Mouse (Mus musculus) megakaryocyte, embryonic 14.5 days (primary cell): Measurements from ENCODE around the gene Lrrc72. TPM values are rescaled to one million over a fixed set of nuclear protein-coding genes. Genes with fewer than 3 reads are reported as not detected.
"Not testable (repeated sequence)": the region's sequence is repeated elsewhere in the genome, so short reads cannot be mapped to it uniquely, and the experiment has no call there.

Experiments used
- H3K27me3 ChIP-seq: replicated peaks from 2 replicates; pipeline ENCODE3; 2012; ENCODE audit warnings: inconsistent platforms
- H3K36me3 ChIP-seq: replicated peaks from 2 replicates; pipeline ENCODE3; 2012; ENCODE audit warnings: low read length, inconsistent platforms, mixed read lengths
- H3K4me1 ChIP-seq: 2 replicates; pipeline ENCODE4 v1.6.1; 2012; ENCODE audit warnings: inconsistent platforms
- H3K4me3 ChIP-seq: replicated peaks from 2 replicates; pipeline ENCODE3; 2012; ENCODE audit warnings: moderate library complexity, mild to moderate bottlenecking, inconsistent platforms
- H3K9me3 ChIP-seq: 2 replicates; pipeline ENCODE4 v1.6.1; 2012; ENCODE audit warnings: inconsistent platforms
- FLI1 ChIP-seq: IDR thresholded peaks from 2 replicates; pipeline ENCODE4 v1.6.1; 2012; ENCODE audit warnings: low read length, inconsistent platforms, mixed read lengths
- GATA1 ChIP-seq: IDR thresholded peaks from 3 replicates; pipeline ENCODE4 v1.6.1; 2012; ENCODE audit warnings: mixed read lengths, low read length, inconsistent platforms, borderline replicate concordance
- polyA plus RNA-seq: library from polyadenylated mRNA; stranded (reverse); fragments of >175 nt; gene quantifications from 2 replicates; pipeline ENCODE4 v1.2.3, GENCODE M21; 2012; ENCODE audit warnings: low replicate concordance; ENCODE audit not compliant: insufficient read depth

The Lrrc72 gene
- polyA plus RNA-seq, 1 experiment: not detected

DNA sequence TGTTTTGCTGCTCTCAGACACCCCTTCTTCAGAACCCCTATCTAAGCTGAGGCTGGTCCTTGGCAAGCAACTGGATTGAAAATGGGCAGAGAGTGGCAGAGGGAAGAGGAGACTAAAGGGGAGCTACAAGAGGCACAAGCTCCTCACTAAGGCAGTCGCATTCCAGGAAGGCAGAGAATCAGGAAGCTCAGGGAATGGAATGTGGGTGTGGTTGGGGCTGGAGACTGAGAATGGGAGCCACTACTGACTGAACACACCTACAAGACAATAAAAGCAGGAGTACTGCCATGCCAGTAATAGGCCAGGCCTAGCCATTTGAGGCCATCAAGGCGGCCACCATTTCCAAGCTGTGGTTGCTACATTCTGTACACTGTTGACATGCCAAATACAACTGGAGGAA lies 21.8 kb downstream of the Lrrc72 start:
- no peaks in the 10 kb centered on the region for H3K36me3 ChIP-seq
- H3K27me3 ChIP-seq: no peaks in the 10 kb centered on the region
- H3K4me3 ChIP-seq: no peak overlapping the region
- TF ChIP-seq FLI1 (no peak), GATA1 (no peak)
- no peaks in the 10 kb centered on the region for H3K4me1 ChIP-seq
- peaks cover 10% of the 10 kb centered on the region for H3K9me3 ChIP-seq

DNA sequence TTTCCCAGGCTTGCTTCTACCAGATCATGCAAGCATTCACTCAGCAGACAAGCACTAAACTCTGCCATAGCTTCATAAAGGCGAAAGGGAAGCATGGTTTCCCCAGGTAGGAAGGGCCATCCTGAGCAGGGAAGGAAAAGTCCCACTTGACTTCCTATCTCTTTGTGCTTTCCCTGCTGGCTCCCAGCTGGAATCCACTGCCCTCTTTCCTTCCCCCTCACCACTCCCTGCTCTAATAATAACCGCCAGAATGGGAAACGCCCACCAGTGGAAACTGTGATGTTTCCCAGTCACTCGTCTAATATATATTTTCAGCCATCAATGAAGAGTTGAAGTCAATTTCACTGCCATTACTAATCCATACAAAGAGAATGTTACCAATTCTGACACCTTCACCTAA lies 28.8 kb downstream of the Lrrc72 start:
- H3K36me3 ChIP-seq: no peaks in the 10 kb centered on the region
- H3K4me3 ChIP-seq: no peak overlapping the region
- no peaks in the 10 kb centered on the region for H3K4me1 ChIP-seq
- H3K27me3 ChIP-seq: no peaks in the 10 kb centered on the region
- peaks cover 4% of the 10 kb centered on the region for H3K9me3 ChIP-seq
- TF ChIP-seq GATA1: no peak
- TF ChIP-seq FLI1: no peak

- peaks cover 20% of the 10 kb centered on the region for H3K4me1 ChIP-seq
- no peaks in the 10 kb centered on the region for H3K36me3 ChIP-seq
- peaks cover 6% of the 10 kb centered on the region for H3K27me3 ChIP-seq
- peak overlapping the region; percentile 86 for H3K4me3 ChIP-seq
- TF ChIP-seq GATA1: no peak
- TF ChIP-seq FLI1: no peak
- H3K9me3 ChIP-seq: no peaks in the 10 kb centered on the region
These were observed 36.3 kb downstream of the Lrrc72 start for GRCm38 (mm10) chr12:36216905-36217304.

DNA sequence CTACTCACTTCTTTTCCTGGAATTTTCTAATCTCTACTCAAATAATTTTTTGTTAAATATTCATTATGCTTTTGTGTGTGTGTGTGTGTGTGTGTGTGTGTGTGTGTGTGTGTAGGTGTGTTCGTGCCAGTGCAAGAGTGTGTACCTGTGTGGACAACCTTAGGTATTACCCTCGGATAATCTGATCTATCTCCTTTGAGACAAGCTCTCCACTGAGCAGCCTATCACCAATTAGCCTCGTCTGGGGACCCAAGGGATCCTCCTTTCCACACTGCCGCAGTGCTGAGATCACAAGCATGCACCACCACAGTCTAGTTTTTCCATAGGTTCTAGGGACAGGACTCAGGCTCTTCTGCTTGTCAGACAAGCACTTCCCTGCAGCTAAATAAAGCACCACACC lies 37.0 kb downstream of the Lrrc72 start:
- Histone ChIP-seq H3K9me3 (no peaks in the 10 kb centered on the region), H3K4me3 (peak overlapping the region; percentile 86), H3K4me1 (peaks cover 20% of the 10 kb centered on the region), H3K36me3 (no peaks in the 10 kb centered on the region), H3K27me3 (peaks cover 6% of the 10 kb centered on the region)
- TF ChIP-seq FLI1: no peak

GRCm38 (mm10) chr12:36215149-36215480 lies 38.1 kb downstream of the Lrrc72 start:
- no peak overlapping the region for H3K4me3 ChIP-seq
- peaks cover 20% of the 10 kb centered on the region for H3K4me1 ChIP-seq
- TF ChIP-seq FLI1 (no peak), GATA1 (no peak)
- no peaks in the 10 kb centered on the region for H3K36me3 ChIP-seq
- H3K27me3 ChIP-seq: peaks cover 6% of the 10 kb centered on the region
- H3K9me3 ChIP-seq: no peaks in the 10 kb centered on the region

DNA sequence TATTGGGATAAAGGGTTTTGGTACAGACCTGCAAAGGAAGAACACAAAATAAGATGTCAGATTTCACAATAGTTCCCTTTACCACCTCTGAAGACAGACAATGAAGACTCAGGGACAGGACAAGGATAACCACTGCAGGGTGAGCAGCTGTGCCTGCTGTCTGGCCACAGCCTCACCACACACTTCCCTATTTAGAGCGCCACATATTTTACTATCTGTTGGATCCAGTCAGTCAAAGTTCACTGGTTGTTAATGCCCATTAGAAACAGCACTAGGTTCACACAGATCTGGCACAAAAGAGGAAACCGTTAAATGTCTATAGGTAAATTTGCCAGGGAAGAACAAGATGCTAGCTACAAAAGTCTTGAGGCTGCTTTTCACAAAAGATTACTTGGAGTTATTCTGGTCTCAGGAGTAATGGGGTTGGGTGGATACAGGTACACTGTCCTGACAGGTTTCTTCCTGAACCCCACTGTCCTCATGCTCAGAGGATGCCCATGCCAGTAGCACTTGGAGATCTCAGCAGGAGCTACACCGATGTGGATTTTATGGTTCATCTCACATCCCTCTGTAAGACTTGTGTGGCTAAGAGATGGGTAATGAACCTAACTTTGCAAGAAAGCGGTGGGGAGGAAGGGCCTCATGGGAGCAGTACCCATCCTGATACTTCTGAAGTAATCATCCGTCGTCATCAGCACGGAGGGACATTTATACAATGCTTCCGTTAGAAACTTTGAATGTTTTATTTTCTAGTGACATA lies 38.6 kb downstream of the Lrrc72 start:
- no peak for TF ChIP-seq FLI1
- no peak for TF ChIP-seq GATA1
- H3K4me1 ChIP-seq: peaks cover 20% of the 10 kb centered on the region
- no peaks in the 10 kb centered on the region for H3K36me3 ChIP-seq
- no peak overlapping the region for H3K4me3 ChIP-seq
- H3K9me3 ChIP-seq: no peaks in the 10 kb centered on the region
- peaks cover 6% of the 10 kb centered on the region for H3K27me3 ChIP-seq

DNA sequence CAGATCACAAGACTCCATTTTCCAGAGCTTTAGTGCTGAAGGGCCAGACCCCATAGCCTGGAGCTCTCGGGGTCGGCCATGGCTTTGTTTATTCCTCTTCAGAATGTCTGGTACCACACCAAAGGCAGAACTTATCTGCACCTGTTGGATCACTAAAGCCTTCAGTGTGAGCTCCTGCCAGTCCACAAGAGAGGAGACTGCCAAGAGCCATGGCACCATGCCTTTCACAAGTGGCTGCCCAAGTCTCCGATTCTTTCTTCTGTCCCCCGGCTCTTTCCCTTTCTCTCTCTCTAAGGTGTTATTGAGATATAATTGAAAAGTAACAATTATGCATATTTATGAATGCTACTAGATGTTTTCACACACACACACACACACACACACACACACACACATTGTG lies 43.1 kb downstream of the Lrrc72 start:
- TF ChIP-seq GATA1: no peak
- TF ChIP-seq FLI1: no peak
- no peaks in the 10 kb centered on the region for H3K27me3 ChIP-seq
- H3K9me3 ChIP-seq: no peaks in the 10 kb centered on the region
- no peak overlapping the region for H3K4me3 ChIP-seq
- no peaks in the 10 kb centered on the region for H3K36me3 ChIP-seq
- peaks cover 11% of the 10 kb centered on the region for H3K4me1 ChIP-seq

GRCm38 (mm10) chr12:36208456-36208855 lies 44.7 kb downstream of the Lrrc72 start:
- Histone ChIP-seq H3K4me3 (peak overlapping the region; percentile 1), H3K9me3 (no peaks in the 10 kb centered on the region)

GRCm38 (mm10) chr12:36207800-36208148 lies 45.4 kb downstream of the Lrrc72 start:
- no peaks in the 10 kb centered on the region for H3K27me3 ChIP-seq
- TF ChIP-seq GATA1 (no peak), FLI1 (no peak)
- H3K36me3 ChIP-seq: no peaks in the 10 kb centered on the region
- H3K4me1 ChIP-seq: peaks cover 4% of the 10 kb centered on the region; the same call in 1 of the 2 replicates
- H3K4me3 ChIP-seq: no peak overlapping the region
- H3K9me3 ChIP-seq: no peaks in the 10 kb centered on the region

More at GRCm38 (mm10) chr12:36208456-36208855, 44.7 kb downstream of the Lrrc72 start:
- Histone ChIP-seq H3K27me3 (no peaks in the 10 kb centered on the region), H3K36me3 (no peaks in the 10 kb centered on the region), H3K4me1 (peaks cover 4% of the 10 kb centered on the region; the same call in 1 of the 2 replicates)
- TF ChIP-seq GATA1 (no peak), FLI1 (no peak)

GRCm38 (mm10) chr12:36207072-36207799 lies 46.0 kb downstream of the Lrrc72 start:
- no peaks in the 10 kb centered on the region for H3K9me3 ChIP-seq
- H3K36me3 ChIP-seq: no peaks in the 10 kb centered on the region
- no peak for TF ChIP-seq FLI1
- TF ChIP-seq GATA1: no peak

DNA sequence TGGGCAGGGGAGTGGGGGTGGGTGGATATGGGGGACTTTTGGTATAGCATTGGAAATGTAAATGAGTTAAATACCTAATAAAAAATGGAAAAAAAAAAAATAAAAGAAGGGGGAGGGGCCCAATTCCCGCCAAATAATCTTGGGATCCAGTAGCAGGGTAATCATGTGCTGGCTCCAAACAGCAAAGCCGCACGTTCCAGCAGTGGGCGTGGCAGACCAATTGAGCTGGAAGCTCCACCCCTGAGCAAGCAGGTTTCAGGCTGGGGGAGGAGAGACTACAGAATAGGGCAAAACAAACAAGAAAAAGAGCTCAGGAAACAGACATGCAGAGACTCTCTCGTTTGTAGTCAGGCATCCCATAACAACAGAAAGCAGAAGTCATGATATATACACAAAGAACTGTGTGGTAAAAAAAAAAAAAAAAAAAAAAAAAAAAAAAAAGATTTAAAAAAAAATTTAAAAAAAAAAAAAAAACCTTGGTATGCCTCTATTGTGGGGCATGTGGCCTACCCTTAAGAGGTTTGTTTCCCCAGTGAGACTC lies 47.5 kb downstream of the Lrrc72 start:
- not testable (repeated sequence) for H3K4me1 ChIP-seq, H3K9me3 ChIP-seq, H3K36me3 ChIP-seq, H3K27me3 ChIP-seq, H3K4me3 ChIP-seq

More at GRCm38 (mm10) chr12:36207072-36207799, 46.0 kb downstream of the Lrrc72 start:
- Histone ChIP-seq H3K27me3 (no peaks in the 10 kb centered on the region), H3K4me3 (peak overlapping the region; percentile 35), H3K4me1 (peaks cover 4% of the 10 kb centered on the region; the same call in 1 of the 2 replicates)
